Mouse (Mus musculus) MN1 (cell line): ENCODE measurements around the gene Mat1a.

Source experiments
- DNase-seq: peaks from one replicate; pipeline ENCODE4 v3.0.0-alpha.2; 2016; ENCODE audit warnings: low spot score

Mat1a gene

GRCm38 (mm10) chr14:41104853-41105444 is at the start of gene Mat1a:
TSS of gene Mat1a (plus strand) at chr14:41105035.
- no peak for DNase-seq

- no peak for DNase-seq
Measured at GRCm38 (mm10) chr14:41065168-41065567, 39.7 kb upstream of the Mat1a start.

GRCm38 (mm10) chr14:41066416-41066815 is 38.4 kb upstream of the Mat1a start:
- no peak for DNase-seq

GRCm38 (mm10) chr14:41069108-41069507 is 35.7 kb upstream of the Mat1a start, which contains the start of gene Dydc2:
TSS of gene Dydc2 (minus strand) at chr14:41069208.
- no peak for DNase-seq

GRCm38 (mm10) chr14:41070343-41070742 is 34.5 kb upstream of the Mat1a start:
- DNase-seq, result no peak

- DNase-seq, result no peak
Measured at GRCm38 (mm10) chr14:41072229-41072943, 32.4 kb upstream of the Mat1a start, which contains the start of gene Dydc1. TSS of gene Dydc1 (plus strand) at chr14:41072911.

- no peak for DNase-seq
Measured at GRCm38 (mm10) chr14:41072944-41073275, 31.9 kb upstream of the Mat1a start.

GRCm38 (mm10) chr14:41082408-41082807 is 22.4 kb upstream of the Mat1a start:
- no peak for DNase-seq

GRCm38 (mm10) chr14:41087509-41087908 is 17.3 kb upstream of the Mat1a start:
- DNase-seq, result no peak

- DNase-seq, result no peak
Measured at GRCm38 (mm10) chr14:41090777-41091176, 14.1 kb upstream of the Mat1a start.

- DNase-seq, result no peak
Measured at GRCm38 (mm10) chr14:41094114-41094513, 10.7 kb upstream of the Mat1a start.

GRCm38 (mm10) chr14:41096296-41096860 is 8.5 kb upstream of the Mat1a start:
- DNase-seq, result no peak

GRCm38 (mm10) chr14:41098726-41099125 is 6.1 kb upstream of the Mat1a start:
- no peak for DNase-seq

GRCm38 (mm10) chr14:41100712-41101111 is 4.1 kb upstream of the Mat1a start:
- DNase-seq, result no peak

GRCm38 (mm10) chr14:41101242-41101641 is 3.6 kb upstream of the Mat1a start:
- no peak for DNase-seq

- no peak for DNase-seq
Measured at GRCm38 (mm10) chr14:41102269-41102668, 2.6 kb upstream of the Mat1a start.

- DNase-seq, result no peak
Measured at GRCm38 (mm10) chr14:41111031-41111668, 6.3 kb downstream of the Mat1a start.

GRCm38 (mm10) chr14:41112944-41113343 is 8.1 kb downstream of the Mat1a start:
- DNase-seq, result no peak

GRCm38 (mm10) chr14:41116271-41116670 is 11.4 kb downstream of the Mat1a start:
- DNase-seq, result no peak

GRCm38 (mm10) chr14:41124683-41125082 is 19.8 kb downstream of the Mat1a start:
- DNase-seq, result no peak

GRCm38 (mm10) chr14:41127997-41128396 is 23.2 kb downstream of the Mat1a start:
- no peak for DNase-seq

GRCm38 (mm10) chr14:41131540-41131939 is 26.7 kb downstream of the Mat1a start, which contains the start of gene Sftpa1:
TSS of gene Sftpa1 (plus strand) at chr14:41131782.
- no peak for DNase-seq

GRCm38 (mm10) chr14:41137006-41137405 is 32.2 kb downstream of the Mat1a start:
- no peak for DNase-seq
